ENCODE assay signal across 8 mouse cellular contexts in genomic region chr10:127750136-127750777, GRCm38 (mm10). TPM values are rescaled to one million over a fixed set of nuclear protein-coding genes. Genes with fewer than 3 reads are reported as not detected.
A peak's percentile ranks its signal among the peaks of the same experiment; 100 is the strongest.
DNase-seq lines count a peak whose midpoint lies in the region; ATAC-seq lines count a peak whose summit lies in the region.

No protein-coding gene starts in this region.

- H3K27me3 ChIP-seq in megakaryocyte, embryonic 14.5 days (replicated peaks): peaks cover 10% of the 10 kb centered on the region
- no peaks in the 10 kb centered on the region for H3K27me3 ChIP-seq in limb, embryonic 10.5 days (ENCODE audit: low read depth, poor library complexity, severe bottlenecking)
- H3K27me3 ChIP-seq in stomach, embryonic 14.5 days (ENCODE audit: control insufficient read depth, insufficient read depth, low read length): no peaks in the 10 kb centered on the region

- 51% methylated on average over 24 of the region's 24 CpGs for WGBS in limb, embryonic 10.5 days
- WGBS in stomach, embryonic 14.5 days: 48% methylated on average over 24 of the region's 24 CpGs

- peak overlapping the region; percentile 26 for H3K4me3 ChIP-seq in megakaryocyte, embryonic 14.5 days (replicated peaks)
- peak overlapping the region; percentile 24 for H3K4me3 ChIP-seq in limb, embryonic 10.5 days
- 0 out of 2 replicates have a peak overlapping the region, but pooled peaks have one; percentile 6 for H3K4me3 ChIP-seq in stomach, embryonic 14.5 days (ENCODE audit: low read depth, low read length)

- peak overlapping the region; percentile 25; the same call in 1 of the 2 replicates for H3K27ac ChIP-seq in limb, embryonic 10.5 days
- H3K27ac ChIP-seq in stomach, embryonic 14.5 days (ENCODE audit: low read length): no peak overlapping the region

- H3K4me2 ChIP-seq in stomach, embryonic 14.5 days (replicated peaks; ENCODE audit: low read depth, low read length): peak overlapping the region; percentile 25

- DNase-seq in adrenal gland, adult (ENCODE audit: inconsistent age in 2 of 2, low spot score in 1 of 2): peak; percentile 41 to 61
- DNase-seq in adrenal gland, adult 18-20 months (ENCODE audit: low spot score in 2 of 2): no peak
- DNase-seq in limb, embryonic 10.5 days (ENCODE audit: low spot score): no peak
- DNase-seq in thymus, postnatal 4 days: no peak

- H3K9ac ChIP-seq in stomach, embryonic 14.5 days (replicated peaks; ENCODE audit: low read depth, low read length): no peak overlapping the region

- peaks cover 24% of the 10 kb centered on the region for H3K36me3 ChIP-seq in megakaryocyte, embryonic 14.5 days (replicated peaks; ENCODE audit: low read length)
- H3K36me3 ChIP-seq in limb, embryonic 10.5 days: peaks cover 36% of the 10 kb centered on the region
- H3K36me3 ChIP-seq in stomach, embryonic 14.5 days (ENCODE audit: control insufficient read depth, insufficient read depth, low read length): peaks cover 25% of the 10 kb centered on the region

- ATAC-seq in megakaryocyte, adult 5-6 weeks (ENCODE audit: poor library complexity, severe bottlenecking): no peak
- ATAC-seq in stomach, embryonic 14.5 days (ENCODE audit: insufficient number of reproducible peaks, insufficient read depth, low FRiP score, low read depth): no peak
- no peak for ATAC-seq in cerebellum, adult (ENCODE audit: insufficient number of reproducible peaks, low FRiP score, low TSS enrichment)

- H3K9me3 ChIP-seq in megakaryocyte, embryonic 14.5 days: no peaks in the 10 kb centered on the region
- no peaks in the 10 kb centered on the region for H3K9me3 ChIP-seq in limb, embryonic 10.5 days (replicated peaks)
- no peaks in the 10 kb centered on the region for H3K9me3 ChIP-seq in stomach, embryonic 14.5 days (ENCODE audit: control insufficient read depth, low read depth, low read length)

- H3K4me1 ChIP-seq in megakaryocyte, embryonic 14.5 days: peaks cover 52% of the 10 kb centered on the region
- peaks cover 28% of the 10 kb centered on the region for H3K4me1 ChIP-seq in limb, embryonic 10.5 days
- H3K4me1 ChIP-seq in stomach, embryonic 14.5 days (ENCODE audit: control insufficient read depth, insufficient read depth, low read length): peaks cover 13% of the 10 kb centered on the region; the same call in 1 of the 2 replicates

RNA-seq across cellular contexts. Expression of gene Gpr182, which starts 1.3 kb away (rescaled TPM):
- total RNA-seq in adrenal gland, adult 18-20 months (2021): 10 to 100 TPM in 1 of 2 experiments, 1 to 10 TPM in 1; 4.6 to 11.4 TPM
- not detected in 2 replicates for polyA plus RNA-seq in megakaryocyte, embryonic 14.5 days (2012; ENCODE audit: insufficient read depth, low replicate concordance)
- not detected in 2 replicates for total RNA-seq in megakaryocyte, adult 5-6 weeks (2015)
- 0.11 TPM in 1 of 2 replicates, not detected in the other for total RNA-seq in megakaryocyte, adult 5-6 weeks (2017)
- polyA plus RNA-seq in limb, embryonic 10.5 days (2016; fragmentation: Nextera tagmentation; extraction: Ambion mirVana): 0.50 and 0.51 TPM in 2 replicates
- polyA plus RNA-seq in stomach, embryonic 14.5 days (2014; fragmentation: Nextera tagmentation; extraction: Ambion mirVana): 0.67 and 0.87 TPM in 2 replicates

RNA-seq across cellular contexts. Expression of gene Rdh1, which starts 9.3 kb away (rescaled TPM):
- 1 to 10 TPM; 2.4 to 5.9 TPM for total RNA-seq in adrenal gland, adult 18-20 months (2021)
- not detected in 2 replicates for polyA plus RNA-seq in megakaryocyte, embryonic 14.5 days (2012; ENCODE audit: insufficient read depth, low replicate concordance)
- total RNA-seq in megakaryocyte, adult 5-6 weeks (2015): not detected in 2 replicates
- not detected in 2 replicates for total RNA-seq in megakaryocyte, adult 5-6 weeks (2017)
- not detected in 2 replicates for polyA plus RNA-seq in limb, embryonic 10.5 days (2016; fragmentation: Nextera tagmentation; extraction: Ambion mirVana)
- polyA plus RNA-seq in stomach, embryonic 14.5 days (2014; fragmentation: Nextera tagmentation; extraction: Ambion mirVana): not detected in 2 replicates

RNA-seq across cellular contexts. Expression of gene Rdh16f1, which starts 9.3 kb away (rescaled TPM):
- 1 to 10 TPM; 3.9 to 7.3 TPM for total RNA-seq in adrenal gland, adult 18-20 months (2021)
- not detected in 2 replicates for polyA plus RNA-seq in megakaryocyte, embryonic 14.5 days (2012; ENCODE audit: insufficient read depth, low replicate concordance)
- not detected in 2 replicates for total RNA-seq in megakaryocyte, adult 5-6 weeks (2015)
- not detected in 2 replicates for total RNA-seq in megakaryocyte, adult 5-6 weeks (2017)
- not detected in 2 replicates for polyA plus RNA-seq in limb, embryonic 10.5 days (2016; fragmentation: Nextera tagmentation; extraction: Ambion mirVana)
- polyA plus RNA-seq in stomach, embryonic 14.5 days (2014; fragmentation: Nextera tagmentation; extraction: Ambion mirVana): not detected in 2 replicates

RNA-seq across cellular contexts. Expression of gene Zbtb39, which starts 10.9 kb away (rescaled TPM):
- 10 to 100 TPM; 12.3 to 13.1 TPM for total RNA-seq in adrenal gland, adult 18-20 months (2021)
- polyA plus RNA-seq in megakaryocyte, embryonic 14.5 days (2012; ENCODE audit: insufficient read depth, low replicate concordance): 0.30 and 0.54 TPM in 2 replicates
- 3.3 and 5.1 TPM in 2 replicates for total RNA-seq in megakaryocyte, adult 5-6 weeks (2015)
- total RNA-seq in megakaryocyte, adult 5-6 weeks (2017): 3.2 and 4.3 TPM in 2 replicates
- 5.1 and 5.5 TPM in 2 replicates for polyA plus RNA-seq in limb, embryonic 10.5 days (2016; fragmentation: Nextera tagmentation; extraction: Ambion mirVana)
- polyA plus RNA-seq in stomach, embryonic 14.5 days (2014; fragmentation: Nextera tagmentation; extraction: Ambion mirVana): 4.6 and 4.9 TPM in 2 replicates

RNA-seq across cellular contexts. Expression of gene Rdh9, which starts 25.9 kb away (rescaled TPM):
- total RNA-seq in adrenal gland, adult 18-20 months (2021): under 1 TPM in 1 of 2 experiments, not detected in 1; 0.27 TPM
- not detected in 2 replicates for polyA plus RNA-seq in megakaryocyte, embryonic 14.5 days (2012; ENCODE audit: insufficient read depth, low replicate concordance)
- total RNA-seq in megakaryocyte, adult 5-6 weeks (2015): not detected in 2 replicates
- not detected in 2 replicates for total RNA-seq in megakaryocyte, adult 5-6 weeks (2017)
- polyA plus RNA-seq in limb, embryonic 10.5 days (2016; fragmentation: Nextera tagmentation; extraction: Ambion mirVana): 0.06 and 0.13 TPM in 2 replicates
- polyA plus RNA-seq in stomach, embryonic 14.5 days (2014; fragmentation: Nextera tagmentation; extraction: Ambion mirVana): 0.08 TPM in 1 of 2 replicates, not detected in the other

Comparison
In these comparisons a context has a peak if more than half of its experiments do, and no peak if none do; other contexts are left out.
1. DNase-seq: peak in adrenal gland, adult (2 of 2); none in adrenal gland, adult 18-20 months (0 of 2), limb, embryonic 10.5 days (single experiment) and thymus, postnatal 4 days (single experiment).
2. Peak in every context shown above with its lines, with median percentiles within 50 percentile points of each other: H3K4me3 ChIP-seq.